Mouse (Mus musculus) inflammation-experienced regulatory T-cells, adult 6 months (primary cell): ENCODE measurements around the gene Kctd19. TPM values are rescaled to one million over a fixed set of nuclear protein-coding genes. Genes with fewer than 3 reads are reported as not detected.
A peak's percentile ranks its signal among the peaks of the same experiment; 100 is the strongest.

ENCODE experiments used
- ATAC-seq: one replicate; pipeline ENCODE4 v1.8.0; 2017
- polyA plus RNA-seq, 3 experiments: library from polyadenylated mRNA; unstranded; fragments of 100-300 nt; shearing (Covaris generic); gene quantifications; one replicate each; pipeline ENCODE4 v1.2.1; 2017

Gene Kctd19
- polyA plus RNA-seq, 3 experiments from 2014 or later: not detected

DNA sequence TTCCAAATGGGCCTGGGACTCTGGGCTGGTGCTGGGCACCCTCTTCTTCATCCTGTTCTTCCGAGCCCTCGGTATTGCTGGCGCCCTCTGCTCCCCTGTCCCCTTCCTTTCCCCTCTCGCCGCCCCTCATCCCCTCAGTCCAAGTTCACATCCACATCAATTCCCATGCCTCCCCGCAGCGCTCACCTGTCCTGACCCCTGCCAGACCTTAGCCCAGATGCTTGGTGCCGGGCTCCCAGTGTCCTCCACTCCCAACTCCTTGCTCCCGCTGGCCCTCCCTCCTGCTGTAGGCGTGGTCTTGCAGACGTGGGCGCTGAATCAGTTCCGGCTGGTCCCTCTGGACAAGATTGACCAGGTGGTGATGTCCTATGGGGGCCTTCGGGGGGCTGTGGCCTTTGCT, 56.6 kb downstream of the Kctd19 start:
- no peak for ATAC-seq

GRCm38 (mm10) chr8:105355179-105356024, 57.9 kb downstream of the Kctd19 start:
- ATAC-seq: no peak

- no peak for ATAC-seq
These were observed 58.8 kb downstream of the Kctd19 start for GRCm38 (mm10) chr8:105354549-105354948.

- no peak for ATAC-seq
These were observed 59.6 kb downstream of the Kctd19 start for GRCm38 (mm10) chr8:105353583-105354135.

GRCm38 (mm10) chr8:105350186-105350585, 63.1 kb downstream of the Kctd19 start:
- no peak for ATAC-seq

- ATAC-seq: no peak
These were observed 64.1 kb downstream of the Kctd19 start for GRCm38 (mm10) chr8:105349096-105349771.

DNA sequence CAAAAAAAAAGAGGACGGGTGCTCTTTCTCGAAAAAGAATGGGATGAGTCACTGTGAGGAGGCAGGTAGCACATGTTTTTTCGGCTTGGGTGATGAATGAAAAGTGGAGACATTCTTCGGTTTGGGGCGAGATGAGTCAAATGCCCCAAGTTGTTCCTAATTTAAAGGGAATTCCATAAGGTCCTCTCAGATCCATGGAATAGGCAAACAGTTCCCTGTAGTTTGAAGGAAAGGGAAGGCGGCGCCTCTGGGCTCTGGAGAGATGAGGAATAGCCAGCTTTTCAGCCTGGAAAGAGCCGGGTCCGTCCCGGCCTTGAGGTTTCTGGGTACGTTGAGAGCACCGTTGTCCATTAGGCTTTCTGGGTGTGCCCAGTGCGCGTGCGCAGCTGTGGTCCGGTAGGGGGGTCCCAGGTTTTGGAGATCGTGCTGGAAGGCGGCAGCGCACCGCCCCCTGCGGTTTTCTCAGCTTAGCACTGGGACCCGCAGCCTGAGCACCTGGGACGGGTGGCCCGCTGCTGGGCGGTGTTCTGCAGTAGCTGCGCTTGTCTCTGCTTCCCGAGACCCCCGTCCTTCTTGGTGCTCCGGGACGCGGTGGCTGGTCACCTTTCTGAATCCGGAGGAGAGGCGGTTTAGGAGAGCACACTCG, 64.7 kb downstream of the Kctd19 start, which contains the start of gene Slc9a5:
Gene Slc9a5, plus strand, starts transcription at position 394 of the 646 bp plus-strand sequence.
- no peak for ATAC-seq

GRCm38 (mm10) chr8:105347428-105348221, 65.7 kb downstream of the Kctd19 start, which contains the start of gene Fhod1:
Gene Fhod1, minus strand, starts transcription at chr8:105347953.
- peak; percentile 93 for ATAC-seq

GRCm38 (mm10) chr8:105346611-105347427, 66.5 kb downstream of the Kctd19 start:
- ATAC-seq: no peak

DNA sequence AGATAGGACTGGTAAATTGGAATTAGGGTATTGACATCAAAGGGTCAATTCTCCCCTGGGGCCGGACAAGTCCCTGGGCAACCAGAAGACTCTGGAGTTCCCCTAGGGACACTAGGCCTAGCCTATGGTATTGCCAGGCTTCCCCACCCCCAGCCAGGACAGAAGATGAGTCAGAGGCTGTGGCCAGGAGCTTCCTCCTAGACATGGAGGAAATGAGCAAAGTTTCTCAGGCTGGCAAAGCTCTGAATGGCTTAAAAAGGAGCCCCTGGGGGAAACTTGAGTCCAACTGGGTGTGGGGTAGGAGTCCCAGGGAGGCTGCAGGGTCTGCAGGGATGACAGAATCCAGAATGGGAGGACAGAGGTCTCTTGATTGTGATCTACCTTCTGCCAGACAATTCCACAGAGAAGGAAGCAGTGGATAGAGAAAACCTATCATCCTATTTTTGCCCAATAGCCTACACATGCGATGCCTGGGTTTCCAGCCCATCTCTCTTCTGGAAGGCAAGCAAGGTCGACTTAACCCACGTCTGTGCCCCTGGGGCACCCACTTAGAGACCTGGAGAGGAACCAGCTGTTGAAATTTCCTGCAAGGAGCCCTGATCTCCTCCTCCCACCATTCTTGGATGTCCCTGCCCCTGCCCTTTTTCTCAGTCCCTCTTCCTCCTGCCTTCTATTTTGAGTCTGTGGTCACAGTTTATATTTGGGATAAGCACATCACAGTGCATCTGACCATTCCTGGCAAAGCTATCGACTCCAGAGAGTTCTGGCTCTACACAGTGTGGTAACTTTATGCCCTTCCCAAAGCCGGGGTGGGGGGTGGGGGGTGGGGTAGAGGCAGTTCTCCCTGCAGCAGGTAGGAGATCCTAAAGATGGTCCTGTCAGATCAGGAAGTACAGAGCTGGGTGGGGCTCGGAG, 68.0 kb downstream of the Kctd19 start:
- no peak for ATAC-seq

- no peak for ATAC-seq
These were observed 69.3 kb downstream of the Kctd19 start for GRCm38 (mm10) chr8:105343791-105344574.

DNA sequence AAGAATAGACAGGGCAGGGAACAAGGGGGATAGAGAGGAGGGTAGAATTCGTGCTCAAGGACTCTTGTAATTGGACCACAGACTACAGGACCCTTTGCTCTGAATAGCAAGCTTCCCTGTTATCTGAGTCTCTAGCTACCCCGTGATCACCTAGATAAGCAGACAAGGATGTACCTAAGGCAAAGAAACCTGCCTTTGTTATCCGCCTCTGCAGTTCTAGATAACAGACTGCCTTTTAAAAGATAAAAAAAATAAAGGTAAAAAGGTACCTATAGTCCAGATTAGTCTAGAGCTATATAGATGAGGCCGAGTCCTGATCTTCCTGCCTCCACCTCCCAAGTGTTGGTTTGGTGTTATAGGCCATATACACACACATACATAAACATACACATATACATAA, 70.5 kb downstream of the Kctd19 start:
- ATAC-seq: no peak

DNA sequence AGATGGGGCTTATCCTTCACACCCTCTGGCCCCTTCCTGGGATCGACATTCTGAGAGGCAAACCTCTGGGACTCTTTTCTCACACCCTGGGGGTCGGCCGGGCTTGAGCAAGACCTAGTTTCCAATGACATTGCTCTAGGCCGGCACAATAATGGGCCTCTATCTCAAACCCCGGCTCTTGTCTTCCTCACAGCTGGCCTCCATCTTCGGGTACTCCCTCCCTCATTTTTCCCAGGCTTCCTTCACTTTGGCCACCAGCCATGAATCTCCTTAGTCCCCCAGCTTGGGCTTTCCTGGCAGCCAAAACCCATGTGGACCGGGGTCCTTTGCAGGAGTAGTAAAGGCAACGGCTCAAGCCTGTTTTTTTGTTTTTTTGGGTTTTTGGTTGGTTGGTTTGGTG, 71.9 kb downstream of the Kctd19 start:
- no peak for ATAC-seq

DNA sequence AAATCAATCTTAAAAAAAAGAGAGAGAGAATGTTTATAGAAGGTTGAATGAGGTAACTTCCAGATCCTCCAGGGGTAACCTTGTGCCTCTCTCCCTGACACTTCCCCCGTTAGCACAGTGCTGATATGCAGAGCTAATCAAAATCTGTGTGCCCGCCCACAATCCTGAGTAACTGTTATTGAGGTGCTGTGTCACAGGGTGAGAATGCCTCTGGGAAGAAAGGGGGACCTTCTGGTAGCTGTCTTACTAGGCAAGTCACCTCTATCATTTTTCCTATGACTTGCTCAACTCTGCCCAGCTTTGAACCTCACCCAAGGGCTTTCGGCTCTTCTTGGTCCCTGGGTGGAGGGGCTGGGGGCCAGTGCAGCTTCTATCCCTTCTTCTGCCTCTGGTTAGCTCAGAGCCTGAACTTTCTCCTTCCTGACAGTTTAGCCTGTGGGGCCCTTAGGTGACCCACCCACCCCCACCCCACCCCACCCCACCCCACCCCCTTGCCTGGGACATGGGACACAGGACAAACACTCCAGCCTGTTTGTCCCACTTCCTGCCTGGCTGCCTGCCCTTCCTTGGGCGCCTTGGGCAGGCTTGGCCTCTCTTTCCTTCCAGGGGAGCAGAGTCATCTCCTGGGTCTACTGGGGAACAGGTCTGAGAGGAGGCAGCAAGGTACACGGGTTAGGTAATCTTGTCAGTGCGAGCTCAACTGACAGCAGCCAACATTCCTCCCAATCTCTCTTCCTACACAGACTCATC, 73.2 kb downstream of the Kctd19 start:
- ATAC-seq: no peak

GRCm38 (mm10) chr8:105338992-105339391, 74.3 kb downstream of the Kctd19 start:
- no peak for ATAC-seq

DNA sequence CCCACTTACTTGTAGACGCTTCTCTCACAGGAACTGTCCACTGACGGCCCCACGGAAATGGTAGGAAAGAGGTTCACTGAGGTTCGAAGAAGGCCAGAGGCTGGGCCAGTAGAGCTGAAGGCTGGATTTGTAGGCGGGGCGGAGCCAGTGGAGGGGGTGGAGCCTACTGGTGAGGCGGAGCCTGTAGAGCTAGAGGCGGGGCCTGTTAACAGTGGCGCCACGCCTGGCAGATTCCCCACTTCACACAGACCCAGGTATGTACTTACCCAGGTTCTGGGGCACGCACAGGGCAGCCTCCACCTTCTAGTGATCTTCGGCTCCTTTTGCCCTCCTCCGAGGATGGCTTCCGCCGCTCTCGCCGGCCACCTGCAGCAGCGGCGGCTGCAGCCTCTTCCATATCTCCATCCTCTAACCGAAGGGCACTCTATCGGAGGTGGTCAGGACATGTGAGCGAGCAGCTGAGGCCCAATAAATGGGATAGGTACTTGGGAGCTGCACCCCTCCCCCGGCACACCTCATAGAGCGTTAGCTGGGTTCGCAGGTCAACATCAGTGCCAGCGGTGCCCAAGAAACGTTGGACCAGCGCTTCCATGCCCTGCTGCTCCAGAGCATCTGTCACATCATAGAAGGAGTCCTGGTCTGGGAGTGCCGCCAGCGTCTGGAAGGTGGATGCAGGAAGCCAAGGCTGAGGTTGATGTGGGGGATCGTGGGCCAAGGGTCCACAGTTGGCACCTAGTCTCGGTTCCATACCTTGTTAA, 76.8 kb downstream of the Kctd19 start:
- no peak for ATAC-seq
